Mouse (Mus musculus): ENCODE results near the gene Kdsr. TPM values are rescaled to one million over a fixed set of nuclear protein-coding genes. Genes with fewer than 3 reads are reported as not detected.

Gene Kdsr
- total and polyA plus RNA-seq, 3 experiments: 3.3 to 6.3 (median 4.7) TPM

GRCm38 (mm10) chr1:106740735-106741134 is 18.8 kb downstream of the Kdsr start:
- H3K27ac ChIP-seq (ENCODE audit: insufficient read depth, low read depth): no peak overlapping the region
- dilution Hi-C loops (cut with MboI; ENCODE audit: extremely low pct_ligation_motif_present, extremely low pct_unique_long_range_greater_than_20kb, low sequenced_read_pairs): no loop called here
- no peak overlapping the region for H3K9ac ChIP-seq (ENCODE audit: insufficient read depth, low read depth)
- H3K4me3 ChIP-seq (replicated peaks in 1 of 3; ENCODE audit: low read depth in 2 of 3, low read length in 2 of 3, poor library complexity in 1 of 3): no peak overlapping the region
- no peak for DNase-seq (ENCODE audit: extremely low read depth)
- H3K79me2 ChIP-seq (replicated peaks; ENCODE audit: control insufficient read depth, extremely low read depth, insufficient read depth, poor library complexity, severe bottlenecking): no peaks in the 10 kb centered on the region
- no peaks in the 10 kb centered on the region for H3K27me3 ChIP-seq (replicated peaks)
- peaks cover 20 to 82% of the 10 kb centered on the region in 2 experiments for H3K36me3 ChIP-seq (replicated peaks in 1 of 2; ENCODE audit: control insufficient read depth in 1 of 2, insufficient read depth in 1 of 2, low read length in 1 of 2)
- no peak overlapping the region for H3K4me2 ChIP-seq (ENCODE audit: insufficient read depth, low read depth, poor library complexity, severe bottlenecking)
- TF ChIP-seq TBP (conservative IDR thresholded peaks at IDR 0.05; ENCODE audit: low read depth, low read length): no peak
- no peak for TF ChIP-seq NRF1 (IDR thresholded peaks at IDR 0.05; ENCODE audit: low read depth, low read length)
- TF ChIP-seq KAT2A (IDR thresholded peaks at IDR 0.05; ENCODE audit: insufficient replicate concordance, low read length): no peak
- no peak for TF ChIP-seq USF1 (IDR thresholded peaks at IDR 0.05; ENCODE audit: low read depth, low read length)
- TF ChIP-seq MAFK (IDR thresholded peaks at IDR 0.05; ENCODE audit: insufficient replicate concordance, low read length): no peak
- no peak for TF ChIP-seq JUND (conservative IDR thresholded peaks at IDR 0.05; ENCODE audit: low read depth, low read length)
- TF ChIP-seq SIN3A (IDR thresholded peaks at IDR 0.05; ENCODE audit: low read length): no peak
- no peak for TF ChIP-seq JUN (IDR thresholded peaks at IDR 0.05; ENCODE audit: insufficient read depth, low read depth, low read length)
- TF ChIP-seq ZMIZ1 (IDR thresholded peaks at IDR 0.05; ENCODE audit: low read depth, low read length): no peak
- TF ChIP-seq MYC (IDR thresholded peaks at IDR 0.05; ENCODE audit: low read depth, low read length): no peak
- TF ChIP-seq SMC3 (IDR thresholded peaks at IDR 0.05; ENCODE audit: low read depth, low read length): no peak
- TF ChIP-seq TCF12 (IDR thresholded peaks at IDR 0.05; ENCODE audit: low read depth, low read length): no peak
- TF ChIP-seq PAX5 (IDR thresholded peaks at IDR 0.05; ENCODE audit: low read length): no peak
- no peak for TF ChIP-seq ZNF384 (IDR thresholded peaks at IDR 0.05; ENCODE audit: low read depth, low read length)
- in situ Hi-C loops (cut with MboI; ENCODE audit: low pct_ligation_motif_present, low pct_unique_long_range_greater_than_20kb, low sequenced_read_pairs): loop anchor here (5.0 to 10.0 kb wide), 3 partner anchors 74 to 313 kb away; no protein-coding TSS in a partner anchor
- H3K4me1 ChIP-seq (ENCODE audit: control insufficient read depth in 1 of 2, insufficient read depth in 2 of 2): no peaks in the 10 kb centered on the region
- H3K9me3 ChIP-seq (replicated peaks; ENCODE audit: low read length): no peaks in the 10 kb centered on the region

- Histone ChIP-seq H3K4me2 (ENCODE audit: insufficient read depth, low read depth, poor library complexity, severe bottlenecking) (no peak overlapping the region), H3K9ac (ENCODE audit: insufficient read depth, low read depth) (no peak overlapping the region), H3K79me2 (replicated peaks; ENCODE audit: control insufficient read depth, extremely low read depth, insufficient read depth, poor library complexity, severe bottlenecking) (no peaks in the 10 kb centered on the region), H3K27me3 (replicated peaks) (no peaks in the 10 kb centered on the region), H3K9me3 (replicated peaks; ENCODE audit: low read length) (no peaks in the 10 kb centered on the region), H3K4me3 (replicated peaks in 1 of 3; ENCODE audit: low read depth in 2 of 3, low read length in 2 of 3, poor library complexity in 1 of 3) (no peak overlapping the region), H3K4me1 (ENCODE audit: control insufficient read depth in 1 of 2, insufficient read depth in 2 of 2) (no peaks in the 10 kb centered on the region), H3K36me3 (replicated peaks in 1 of 2; ENCODE audit: control insufficient read depth in 1 of 2, insufficient read depth in 1 of 2, low read length in 1 of 2) (peaks cover 17 to 80% of the 10 kb centered on the region in 2 experiments), H3K27ac (ENCODE audit: insufficient read depth, low read depth) (no peak overlapping the region)
- no peak for DNase-seq (ENCODE audit: extremely low read depth)
- TF ChIP-seq HCFC1 (IDR thresholded peaks at IDR 0.05; ENCODE audit: low read depth, low read length) (no peak), NRF1 (IDR thresholded peaks at IDR 0.05; ENCODE audit: low read depth, low read length) (no peak), SMC3 (IDR thresholded peaks at IDR 0.05; ENCODE audit: low read depth, low read length) (no peak), CHD1 (IDR thresholded peaks at IDR 0.05; ENCODE audit: low read depth, low read length) (no peak), CTCF (conservative IDR thresholded peaks at IDR 0.05 in 1 of 2, IDR thresholded peaks at IDR 0.05 in 1 of 2; ENCODE audit: low read depth in 2 of 2, low read length in 2 of 2) (no peak), IRF4 (IDR thresholded peaks at IDR 0.05; ENCODE audit: low read depth, low read length) (no peak), POLR2AphosphoS2 (IDR thresholded peaks at IDR 0.05; ENCODE audit: low read depth, low read length) (no peak), ZC3H11A (IDR thresholded peaks at IDR 0.05; ENCODE audit: low read depth, low read length) (no peak), SIN3A (IDR thresholded peaks at IDR 0.05; ENCODE audit: low read length) (no peak), CHD2 (IDR thresholded peaks at IDR 0.05; ENCODE audit: low read length) (no peak), RCOR1 (conservative IDR thresholded peaks at IDR 0.05; ENCODE audit: low read depth, low read length) (no peak), POLR2A (IDR thresholded peaks at IDR 0.05; ENCODE audit: low read depth, low read length) (no peak), TBP (conservative IDR thresholded peaks at IDR 0.05; ENCODE audit: low read depth, low read length) (no peak), ZNF384 (IDR thresholded peaks at IDR 0.05; ENCODE audit: low read depth, low read length) (no peak), UBTF (IDR thresholded peaks at IDR 0.05; ENCODE audit: low read depth, low read length) (no peak), ELF1 (IDR thresholded peaks at IDR 0.05; ENCODE audit: low read depth, low read length) (no peak), MXI1 (IDR thresholded peaks at IDR 0.05; ENCODE audit: low read depth, low read length) (no peak), TCF12 (IDR thresholded peaks at IDR 0.05; ENCODE audit: low read depth, low read length) (no peak), MYC (IDR thresholded peaks at IDR 0.05; ENCODE audit: low read depth, low read length) (no peak), USF2 (conservative IDR thresholded peaks at IDR 0.05; ENCODE audit: low read depth, low read length) (no peak)
- in situ Hi-C loops (cut with MboI; ENCODE audit: low pct_ligation_motif_present, low pct_unique_long_range_greater_than_20kb, low sequenced_read_pairs) (loop anchor here (5.0 to 10.0 kb wide), 3 partner anchors 75 to 313 kb away; no protein-coding TSS in a partner anchor), dilution Hi-C loops (cut with MboI; ENCODE audit: extremely low pct_ligation_motif_present, extremely low pct_unique_long_range_greater_than_20kb, low sequenced_read_pairs) (no loop called here)
Observed at GRCm38 (mm10) chr1:106739810-106740209, 19.7 kb downstream of the Kdsr start.

All from CH12.LX (cell line).